Mouse (Mus musculus): ENCODE measurements around the gene Ppp5c.

Ppp5c gene

GRCm38 (mm10) chr7:17027588-17028343 lies at the start of gene Ppp5c:
TSS of gene Ppp5c (minus strand) at chr7:17027924.
- in situ Hi-C loops (cut with MseI, MboI): no loop called here

GRCm38 (mm10) chr7:17076542-17076941 lies 48.8 kb upstream of the Ppp5c start:
- in situ Hi-C loops (cut with MseI, MboI): loop anchor here in 1 of 2 experiments (25.0 kb wide), 1 partner anchor 536 kb away; no protein-coding TSS in a partner anchor

- in situ Hi-C loops (cut with MseI, MboI): loop anchor here in 1 of 2 experiments (25.0 kb wide), 1 partner anchor 1813 kb away; no protein-coding TSS in a partner anchor
Observed at GRCm38 (mm10) chr7:17073904-17074615, 46.3 kb upstream of the Ppp5c start, which contains the start of gene Psg16. TSS of gene Psg16 (plus strand) at chr7:17074040.

- in situ Hi-C loops (cut with MseI, MboI): loop anchor here in 1 of 2 experiments (25.0 kb wide), 1 partner anchor 1814 kb away; no protein-coding TSS in a partner anchor
Observed at GRCm38 (mm10) chr7:17073513-17073903, 45.8 kb upstream of the Ppp5c start.

GRCm38 (mm10) chr7:17067651-17068050 lies 39.9 kb upstream of the Ppp5c start:
- in situ Hi-C loops (cut with MseI, MboI): loop anchor here (5.0 to 25.0 kb wide), 3 partner anchors 115 to 1820 kb away; partner anchors contain the start of gene Pnmal2 (in 1 of the 2)

- in situ Hi-C loops (cut with MseI, MboI): loop anchor here (5.0 to 25.0 kb wide), 3 partner anchors 115 to 1820 kb away; partner anchors contain the start of gene Pnmal2 (in 1 of the 2)
Observed at GRCm38 (mm10) chr7:17067000-17067399, 39.3 kb upstream of the Ppp5c start.

- in situ Hi-C loops (cut with MseI, MboI): loop anchor here (5.0 to 25.0 kb wide), 3 partner anchors 114 to 1821 kb away; partner anchors contain the start of gene Pnmal2 (in 1 of the 2)
Observed at GRCm38 (mm10) chr7:17066412-17066811, 38.7 kb upstream of the Ppp5c start.

- in situ Hi-C loops (cut with MseI, MboI): loop anchor here (5.0 to 25.0 kb wide), 3 partner anchors 113 to 1822 kb away; partner anchors contain the start of gene Pnmal2 (in 1 of the 2)
Observed at GRCm38 (mm10) chr7:17065620-17066019, 37.9 kb upstream of the Ppp5c start.

- in situ Hi-C loops (cut with MseI, MboI): loop anchor here (10.0 to 25.0 kb wide), 2 partner anchors 118 to 1824 kb away; partner anchors contain the start of gene Pnmal2 (in 1 of the 2)
Observed at GRCm38 (mm10) chr7:17062845-17063244, 35.1 kb upstream of the Ppp5c start.

- in situ Hi-C loops (cut with MseI, MboI): loop anchor here (10.0 to 25.0 kb wide), 2 partner anchors 118 to 1825 kb away; partner anchors contain the start of gene Pnmal2 (in 1 of the 2)
Observed at GRCm38 (mm10) chr7:17062389-17062788, 34.7 kb upstream of the Ppp5c start, which contains the start of gene Hif3a. TSS of gene Hif3a (minus strand) at chr7:17062427.

GRCm38 (mm10) chr7:17060782-17061605 lies 33.3 kb upstream of the Ppp5c start:
- in situ Hi-C loops (cut with MseI, MboI): loop anchor here (10.0 to 25.0 kb wide), 2 partner anchors 116 to 1826 kb away; partner anchors contain the start of gene Pnmal2 (in 1 of the 2)

- in situ Hi-C loops (cut with MseI, MboI): loop anchor here (10.0 to 25.0 kb wide), 2 partner anchors 115 to 1827 kb away; partner anchors contain the start of gene Pnmal2 (in 1 of the 2)
Observed at GRCm38 (mm10) chr7:17060031-17060781, 32.5 kb upstream of the Ppp5c start.

GRCm38 (mm10) chr7:17059463-17059844 lies 31.7 kb upstream of the Ppp5c start:
- in situ Hi-C loops (cut with MseI, MboI): loop anchor here in 1 of 2 experiments (25.0 kb wide), 1 partner anchor 1828 kb away; no protein-coding TSS in a partner anchor

- in situ Hi-C loops (cut with MseI, MboI): loop anchor here in 1 of 2 experiments (25.0 kb wide), 1 partner anchor 1828 kb away; no protein-coding TSS in a partner anchor
Observed at GRCm38 (mm10) chr7:17058816-17059462, 31.2 kb upstream of the Ppp5c start.

- in situ Hi-C loops (cut with MseI, MboI): loop anchor here in 1 of 2 experiments (25.0 kb wide), 1 partner anchor 1829 kb away; no protein-coding TSS in a partner anchor
Observed at GRCm38 (mm10) chr7:17058071-17058689, 30.5 kb upstream of the Ppp5c start.

GRCm38 (mm10) chr7:17056601-17057523 lies 29.1 kb upstream of the Ppp5c start:
- in situ Hi-C loops (cut with MseI, MboI): loop anchor here in 1 of 2 experiments (25.0 kb wide), 1 partner anchor 1830 kb away; no protein-coding TSS in a partner anchor

- in situ Hi-C loops (cut with MseI, MboI): loop anchor here in 1 of 2 experiments (25.0 kb wide), 1 partner anchor 1831 kb away; no protein-coding TSS in a partner anchor
Observed at GRCm38 (mm10) chr7:17056081-17056581, 28.4 kb upstream of the Ppp5c start.
